Mouse (Mus musculus): Measurements from ENCODE around the gene Dnajc6. TPM values are rescaled to one million over a fixed set of nuclear protein-coding genes. Genes with fewer than 3 reads are reported as not detected.

Gene Dnajc6
- polyA plus RNA-seq, 1 experiment from 2014 or later = 1.7 TPM

- Histone ChIP-seq H3K9me3 (no peaks in the 10 kb centered on the region), H3K27ac (no peak overlapping the region), H3K4me1 (no peaks in the 10 kb centered on the region), H3K36me3 (replicated peaks) (peaks cover 9% of the 10 kb centered on the region), H3K27me3 (ENCODE audit: poor library complexity, severe bottlenecking) (no peaks in the 10 kb centered on the region), H3K4me3 (no peak overlapping the region)
- DNase-seq (ENCODE audit: extremely low spot score, low spot score) = no peak
- WGBS = 68% methylated on average over 5 of the region's 5 CpGs
Observed at GRCm38 (mm10) chr4:101470543-101470942, 25.9 kb upstream of the Dnajc6 start.

- no peaks in the 10 kb centered on the region for H3K36me3 ChIP-seq (replicated peaks)
- no peaks in the 10 kb centered on the region for H3K4me1 ChIP-seq
- DNase-seq (ENCODE audit: extremely low spot score, low spot score) = no peak
- no peak overlapping the region for H3K27ac ChIP-seq
- H3K9me3 ChIP-seq = no peaks in the 10 kb centered on the region
- 90% methylated on average over 3 of the region's 3 CpGs for WGBS
- no peak overlapping the region for H3K4me3 ChIP-seq
- H3K27me3 ChIP-seq (ENCODE audit: poor library complexity, severe bottlenecking) = no peaks in the 10 kb centered on the region
Observed at GRCm38 (mm10) chr4:101472767-101473166, 23.7 kb upstream of the Dnajc6 start.

DNA sequence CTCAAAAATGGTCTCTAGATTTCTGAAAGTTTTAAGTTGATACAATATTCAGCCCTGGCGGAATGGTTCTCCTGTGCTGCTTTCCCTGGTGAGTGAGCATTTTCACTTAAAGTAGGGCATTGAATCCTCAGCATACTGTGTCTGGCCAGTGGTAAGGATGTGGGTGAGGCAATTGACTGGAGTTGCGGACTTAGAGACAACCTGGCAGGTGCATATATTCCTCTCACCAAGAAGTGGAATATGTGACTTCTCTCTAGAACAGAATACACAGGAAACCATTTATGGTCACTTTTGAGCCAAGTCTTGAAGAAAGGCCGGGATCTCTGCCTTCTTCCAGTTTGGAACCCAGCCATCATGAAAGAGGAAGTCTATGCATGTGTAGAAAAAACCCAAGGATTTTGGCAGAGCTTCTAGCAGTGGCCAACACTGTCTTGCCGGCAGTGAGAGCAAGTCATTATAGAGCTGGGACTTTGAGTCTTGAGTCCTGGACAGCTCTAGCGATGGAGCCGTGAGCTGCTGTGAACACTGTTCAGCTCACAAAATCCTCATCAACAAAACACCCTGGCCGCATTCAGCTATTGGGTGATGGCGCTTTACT is 6.0 kb upstream of the Dnajc6 start:
- H3K27me3 ChIP-seq (ENCODE audit: poor library complexity, severe bottlenecking) = peaks cover 21% of the 10 kb centered on the region
- H3K36me3 ChIP-seq (replicated peaks) = no peaks in the 10 kb centered on the region
- H3K9me3 ChIP-seq = no peaks in the 10 kb centered on the region
- no peak for DNase-seq (ENCODE audit: extremely low spot score, low spot score)
- H3K27ac ChIP-seq = no peak overlapping the region
- H3K4me1 ChIP-seq = peaks cover 19% of the 10 kb centered on the region
- H3K4me3 ChIP-seq = no peak overlapping the region
- WGBS = 94% methylated on average over 8 of the region's 8 CpGs

- Histone ChIP-seq H3K9me3 (no peaks in the 10 kb centered on the region), H3K27ac (no peak overlapping the region), H3K27me3 (ENCODE audit: poor library complexity, severe bottlenecking) (peaks cover 33% of the 10 kb centered on the region), H3K4me3 (no peak overlapping the region), H3K4me1 (peaks cover 29% of the 10 kb centered on the region), H3K36me3 (replicated peaks) (no peaks in the 10 kb centered on the region)
- DNase-seq (ENCODE audit: extremely low spot score, low spot score) = no peak
- 73% methylated on average over 6 of the region's 6 CpGs for WGBS
Observed at GRCm38 (mm10) chr4:101491704-101492103, 4.7 kb upstream of the Dnajc6 start.

DNA sequence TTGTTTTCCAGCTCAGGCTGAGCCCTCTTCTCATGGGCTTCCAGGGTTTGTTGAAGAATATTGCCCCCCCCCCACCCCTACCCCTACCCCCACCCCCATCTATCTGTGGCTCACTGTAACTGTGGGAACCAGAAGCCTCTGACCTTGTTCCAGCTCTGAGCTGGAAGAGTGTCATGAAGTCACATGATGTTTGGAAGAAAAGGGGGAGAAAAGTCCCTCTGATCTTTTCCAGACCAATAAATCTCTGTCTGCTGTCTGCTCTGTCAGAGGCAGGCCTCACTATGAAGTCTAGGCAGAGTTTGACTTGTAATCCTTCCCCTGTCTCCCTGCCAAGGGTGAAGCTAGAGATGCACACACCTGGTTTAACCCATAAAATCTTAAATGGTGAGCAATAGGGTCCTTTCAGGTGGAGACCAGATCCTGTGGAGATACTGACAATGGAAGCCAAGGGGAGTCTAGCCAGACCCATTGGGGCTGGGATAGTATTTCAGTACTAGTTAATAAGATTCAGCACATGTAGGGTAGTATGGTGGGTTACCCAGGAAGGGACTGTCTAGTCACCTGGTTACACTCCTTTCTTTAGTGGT is 2.7 kb upstream of the Dnajc6 start:
- Histone ChIP-seq H3K4me1 (peaks cover 39% of the 10 kb centered on the region), H3K27ac (no peak overlapping the region), H3K36me3 (replicated peaks) (no peaks in the 10 kb centered on the region), H3K9me3 (no peaks in the 10 kb centered on the region), H3K27me3 (ENCODE audit: poor library complexity, severe bottlenecking) (peaks cover 53% of the 10 kb centered on the region), H3K4me3 (no peak overlapping the region)
- no peak for DNase-seq (ENCODE audit: extremely low spot score, low spot score)

- Histone ChIP-seq H3K27ac (peak overlapping the region; percentile 63), H3K9me3 (no peaks in the 10 kb centered on the region), H3K36me3 (replicated peaks) (no peaks in the 10 kb centered on the region), H3K27me3 (ENCODE audit: poor library complexity, severe bottlenecking) (peaks cover 78% of the 10 kb centered on the region), H3K4me1 (peaks cover 39% of the 10 kb centered on the region), H3K4me3 (peak overlapping the region; percentile 73)
- WGBS = 1% methylated on average over 28 of the region's 28 CpGs
- no peak for DNase-seq (ENCODE audit: extremely low spot score, low spot score)
Observed at GRCm38 (mm10) chr4:101496188-101496533, 287 bp upstream of the Dnajc6 start.

DNA sequence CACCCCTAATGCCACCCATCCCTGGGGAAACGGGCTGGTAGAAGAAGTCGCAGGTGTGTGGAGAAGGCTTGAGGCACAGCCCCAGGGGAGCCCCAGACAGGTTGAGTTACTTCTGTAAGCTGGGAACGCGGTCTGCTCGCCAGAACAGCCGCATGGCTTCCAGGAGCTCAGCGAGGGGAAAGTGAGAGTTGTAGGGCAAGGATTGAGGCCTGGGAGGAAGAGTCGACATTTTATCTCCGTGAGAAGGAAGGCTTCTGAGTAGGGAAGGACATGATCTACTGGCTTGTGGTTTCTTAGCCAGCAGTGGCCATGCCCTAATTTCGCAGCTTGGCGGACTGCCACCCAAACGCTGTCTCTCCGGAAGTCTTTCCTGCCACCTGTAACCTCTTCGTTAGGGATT is 888 bp downstream of the Dnajc6 start:
- Histone ChIP-seq H3K4me1 (peaks cover 39% of the 10 kb centered on the region), H3K4me3 (peak overlapping the region; percentile 73), H3K36me3 (replicated peaks) (no peaks in the 10 kb centered on the region), H3K27me3 (ENCODE audit: poor library complexity, severe bottlenecking) (peaks cover 90% of the 10 kb centered on the region), H3K27ac (no peak overlapping the region), H3K9me3 (no peaks in the 10 kb centered on the region)
- DNase-seq (ENCODE audit: extremely low spot score, low spot score) = no peak
- WGBS = 3% methylated on average over 14 of the region's 14 CpGs

- Histone ChIP-seq H3K9me3 (no peaks in the 10 kb centered on the region), H3K36me3 (replicated peaks) (no peaks in the 10 kb centered on the region), H3K27ac (no peak overlapping the region), H3K4me3 (no peak overlapping the region), H3K4me1 (peaks cover 46% of the 10 kb centered on the region), H3K27me3 (ENCODE audit: poor library complexity, severe bottlenecking) (peaks cover 80% of the 10 kb centered on the region)
- 38% methylated on average over 7 of the region's 7 CpGs for WGBS
- no peak for DNase-seq (ENCODE audit: extremely low spot score, low spot score)
Observed at GRCm38 (mm10) chr4:101504470-101505007, 8.1 kb downstream of the Dnajc6 start.

- Histone ChIP-seq H3K36me3 (replicated peaks) (no peaks in the 10 kb centered on the region), H3K4me1 (peaks cover 53% of the 10 kb centered on the region), H3K27me3 (ENCODE audit: poor library complexity, severe bottlenecking) (peaks cover 77% of the 10 kb centered on the region), H3K9me3 (no peaks in the 10 kb centered on the region), H3K4me3 (no peak overlapping the region), H3K27ac (no peak overlapping the region)
- no peak for DNase-seq (ENCODE audit: extremely low spot score, low spot score)
- WGBS = 76% methylated on average over 2 of the region's 2 CpGs
Observed at GRCm38 (mm10) chr4:101505966-101506365, 9.5 kb downstream of the Dnajc6 start.

DNA sequence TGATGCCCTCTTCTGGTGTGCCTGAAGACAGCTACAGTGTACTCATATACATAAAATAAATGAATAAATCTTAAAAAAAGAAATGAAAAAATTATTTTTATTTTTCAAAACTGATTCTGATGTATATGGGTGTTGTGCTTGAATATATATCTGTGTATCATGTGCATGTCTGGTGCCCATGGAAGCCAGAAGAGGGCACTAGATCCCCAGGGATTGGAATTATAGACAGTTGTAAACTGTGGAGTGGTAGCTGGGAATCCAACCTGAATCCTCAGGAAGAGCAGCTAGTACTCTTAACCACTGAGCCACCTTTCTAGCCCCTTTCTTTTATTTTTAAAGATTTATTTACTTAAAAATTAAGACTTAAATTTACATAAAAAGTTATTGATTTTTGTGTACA is 9.9 kb downstream of the Dnajc6 start:
- H3K27ac ChIP-seq = no peak overlapping the region
- H3K4me1 ChIP-seq = peaks cover 53% of the 10 kb centered on the region
- peaks cover 73% of the 10 kb centered on the region for H3K27me3 ChIP-seq (ENCODE audit: poor library complexity, severe bottlenecking)
- DNase-seq (ENCODE audit: extremely low spot score, low spot score) = no peak
- no peaks in the 10 kb centered on the region for H3K9me3 ChIP-seq
- H3K36me3 ChIP-seq (replicated peaks) = no peaks in the 10 kb centered on the region
- H3K4me3 ChIP-seq = no peak overlapping the region

DNA sequence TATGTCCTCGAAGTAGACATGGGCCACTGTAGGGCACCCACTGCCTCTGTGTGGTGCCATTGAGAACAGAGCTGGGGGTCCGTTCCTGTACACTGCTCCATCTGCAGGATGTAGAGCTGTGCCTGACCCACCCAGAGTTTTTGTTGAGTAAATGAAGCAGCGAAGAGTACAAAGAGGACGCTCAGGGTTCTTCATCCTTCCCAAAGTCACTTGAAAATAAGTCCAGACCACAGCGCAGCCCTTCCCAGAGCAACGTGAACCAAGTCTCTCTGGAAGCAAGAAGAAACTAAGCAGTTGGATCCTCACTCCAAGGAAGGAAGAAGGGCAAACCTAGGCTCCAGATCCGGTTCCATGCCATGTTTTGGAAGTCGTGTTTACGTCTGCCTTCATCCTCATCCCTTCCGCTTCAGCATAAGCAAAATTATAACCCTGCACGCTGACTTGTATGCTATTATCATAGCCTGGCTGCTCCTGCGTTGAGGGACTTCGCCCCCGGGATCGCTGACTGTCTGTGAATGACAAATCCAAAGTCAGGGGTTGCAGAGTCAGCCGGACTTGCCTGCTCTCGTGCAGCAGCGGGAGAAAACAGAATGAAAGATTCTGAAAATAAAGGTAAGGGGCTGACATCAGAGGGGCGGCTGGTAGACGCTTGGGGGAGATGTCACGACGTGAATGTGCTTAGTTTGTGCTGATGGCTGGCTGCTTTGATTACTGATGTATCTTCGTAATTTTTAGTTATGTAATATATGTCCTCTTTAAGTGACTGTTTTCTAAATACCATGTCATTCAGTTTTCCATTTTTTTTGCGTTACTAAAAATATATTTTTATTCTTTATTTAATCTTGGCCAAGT is 11.3 kb downstream of the Dnajc6 start:
- H3K36me3 ChIP-seq (replicated peaks) = no peaks in the 10 kb centered on the region
- no peaks in the 10 kb centered on the region for H3K9me3 ChIP-seq
- peaks cover 58% of the 10 kb centered on the region for H3K27me3 ChIP-seq (ENCODE audit: poor library complexity, severe bottlenecking)
- 10% methylated on average over 24 of the region's 24 CpGs for WGBS
- peak; percentile 61 for DNase-seq (ENCODE audit: extremely low spot score, low spot score)
- H3K27ac ChIP-seq = no peak overlapping the region
- peak overlapping the region; percentile 56 for H3K4me3 ChIP-seq
- peaks cover 53% of the 10 kb centered on the region for H3K4me1 ChIP-seq

- Histone ChIP-seq H3K9me3 (no peaks in the 10 kb centered on the region), H3K4me3 (peak overlapping the region; percentile 56), H3K27me3 (ENCODE audit: poor library complexity, severe bottlenecking) (peaks cover 52% of the 10 kb centered on the region), H3K4me1 (peaks cover 53% of the 10 kb centered on the region), H3K36me3 (replicated peaks) (no peaks in the 10 kb centered on the region), H3K27ac (peak overlapping the region; percentile 60)
- WGBS = 3% methylated on average over 10 of the region's 10 CpGs
- no peak for DNase-seq (ENCODE audit: extremely low spot score, low spot score)
Observed at GRCm38 (mm10) chr4:101508431-101508830, 12.0 kb downstream of the Dnajc6 start.
